Mouse (Mus musculus): ENCODE results near the gene Slc16a1.

Gene Slc16a1

DNA sequence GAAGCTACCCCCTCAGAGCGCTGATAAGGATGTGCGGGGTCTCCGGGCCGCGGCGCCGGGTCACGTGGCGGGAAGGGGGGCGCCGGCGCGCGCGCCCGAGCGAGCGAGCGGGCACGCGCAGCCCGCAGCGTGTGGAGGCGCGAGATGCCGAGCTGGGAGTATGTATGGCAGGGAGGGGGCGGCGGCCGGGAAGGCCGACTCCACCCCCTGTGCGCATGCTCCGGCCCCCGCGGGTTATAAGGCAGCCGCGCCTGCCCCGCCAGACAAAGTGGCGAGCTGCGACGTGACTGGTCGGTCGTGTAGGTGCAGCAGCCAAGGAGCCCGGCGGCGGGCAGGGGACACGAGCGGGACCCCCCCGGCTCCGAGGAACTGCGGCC, at the start of gene Slc16a1:
Gene Slc16a1 (plus strand): TSS at position 266 of the 377 bp plus-strand sequence.
- in situ Hi-C loops (cut with MboI; ENCODE audit: unreplicated experiment in 2 of 2): loop anchor here in 1 of 2 experiments (5.0 kb wide), 2 partner anchors 34 to 66 kb away; no protein-coding TSS in a partner anchor

DNA sequence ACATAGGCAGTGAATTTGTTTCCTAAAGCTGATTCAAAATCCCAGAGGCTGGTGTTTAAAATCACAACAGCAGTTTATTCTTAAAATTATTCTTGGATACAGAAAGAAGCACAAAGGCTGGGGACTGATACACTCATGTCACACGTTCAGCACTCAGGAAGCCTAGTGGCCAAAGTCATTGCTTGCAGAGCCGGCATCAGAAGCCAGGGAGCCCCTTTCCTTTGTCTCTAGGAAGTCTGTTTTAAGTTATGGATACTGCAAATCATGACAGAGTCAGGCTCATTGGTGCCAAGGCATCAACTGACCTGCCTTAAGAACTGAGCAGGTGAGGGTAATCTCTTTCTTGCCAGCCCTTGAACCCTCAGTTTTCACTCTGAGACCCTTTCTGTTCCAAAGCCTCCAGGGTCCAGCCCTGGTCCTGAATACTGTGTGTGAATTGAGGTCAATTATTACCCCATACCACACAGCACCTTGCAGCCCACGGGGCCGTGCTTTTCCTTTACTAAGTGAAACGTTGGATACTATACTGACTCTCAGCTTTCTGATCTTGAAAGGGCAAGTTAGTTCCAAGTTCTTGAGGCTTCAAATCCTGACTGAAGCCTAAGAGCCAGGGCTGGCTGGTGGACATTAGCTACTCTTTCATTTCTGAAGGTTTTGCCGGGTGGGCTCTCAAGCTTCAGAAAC, 41.9 kb upstream of the Slc16a1 start:
- in situ Hi-C loops (cut with MboI; ENCODE audit: unreplicated experiment in 2 of 2): no loop called here

DNA sequence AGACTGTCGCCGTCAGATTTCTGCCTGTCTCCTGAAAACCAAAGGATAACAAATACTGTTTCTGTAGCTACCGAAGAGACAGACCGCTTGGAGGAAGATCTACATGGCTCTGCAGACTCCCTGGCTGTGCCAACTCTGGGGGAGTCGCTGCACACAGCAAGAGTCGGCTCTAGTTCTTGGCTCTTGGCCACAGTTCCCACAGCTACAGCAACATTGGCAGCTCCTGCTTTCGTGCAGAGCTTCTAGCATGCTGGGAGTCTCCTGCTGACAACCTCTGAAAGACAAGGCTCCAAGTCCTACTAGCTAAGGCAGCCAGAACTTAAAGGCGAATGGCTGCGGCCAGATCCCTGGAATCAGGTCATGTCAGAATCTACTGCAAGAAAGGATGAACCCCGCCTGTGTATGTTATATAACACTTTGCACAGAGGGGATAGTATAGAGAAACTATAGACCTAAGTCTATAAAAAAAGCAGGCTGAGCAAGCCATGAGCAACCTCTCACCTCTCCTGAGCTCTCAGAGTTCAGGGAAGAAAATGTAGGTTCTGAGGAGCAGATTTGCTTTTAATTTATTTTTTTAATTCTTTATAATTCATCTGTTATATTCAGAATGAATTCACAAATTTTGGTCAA, 41.2 kb upstream of the Slc16a1 start:
- in situ Hi-C loops (cut with MboI; ENCODE audit: unreplicated experiment in 2 of 2): no loop called here

DNA sequence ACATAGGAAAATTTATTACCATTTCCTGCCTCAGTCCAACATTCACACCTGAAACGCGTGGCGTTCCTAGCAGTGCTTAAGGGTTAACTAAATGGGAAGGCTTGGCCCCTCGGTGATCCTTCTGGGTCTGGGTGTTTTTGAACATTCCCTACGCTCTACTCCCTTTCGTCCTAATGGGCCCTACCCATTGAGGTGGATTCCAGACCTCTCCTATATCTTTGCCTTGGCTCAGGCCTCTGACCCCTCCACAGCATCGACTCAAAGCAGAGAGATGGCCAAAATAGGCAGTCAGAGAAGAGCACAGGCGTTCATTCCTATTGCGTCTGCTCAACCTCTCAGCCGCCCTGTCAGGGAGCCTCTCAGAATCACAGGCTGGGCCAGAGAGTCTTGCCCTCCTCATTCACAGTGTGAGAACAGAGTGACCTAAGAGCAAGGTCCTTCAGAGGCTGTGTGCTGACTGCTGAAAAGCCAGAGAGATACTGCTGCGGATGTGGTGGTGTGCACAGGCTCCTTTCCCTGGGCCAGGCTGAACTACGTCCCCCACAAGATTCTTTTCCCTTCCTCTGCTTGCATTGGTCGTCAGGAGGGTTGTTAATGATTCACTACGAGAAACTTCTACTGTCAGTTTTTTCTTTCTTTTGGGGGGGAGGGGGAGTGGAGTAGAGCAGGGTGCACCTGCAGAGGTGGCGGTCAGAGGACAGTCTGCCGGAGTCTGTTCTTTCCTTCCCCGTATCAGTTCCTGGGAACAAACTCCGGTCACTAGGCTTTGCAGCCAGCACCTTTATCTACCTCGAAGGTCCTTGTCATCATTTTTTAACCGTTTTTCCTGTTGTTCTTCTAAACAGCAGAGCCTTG, 38.9 kb upstream of the Slc16a1 start:
- in situ Hi-C loops (cut with MboI; ENCODE audit: unreplicated experiment in 2 of 2): no loop called here

DNA sequence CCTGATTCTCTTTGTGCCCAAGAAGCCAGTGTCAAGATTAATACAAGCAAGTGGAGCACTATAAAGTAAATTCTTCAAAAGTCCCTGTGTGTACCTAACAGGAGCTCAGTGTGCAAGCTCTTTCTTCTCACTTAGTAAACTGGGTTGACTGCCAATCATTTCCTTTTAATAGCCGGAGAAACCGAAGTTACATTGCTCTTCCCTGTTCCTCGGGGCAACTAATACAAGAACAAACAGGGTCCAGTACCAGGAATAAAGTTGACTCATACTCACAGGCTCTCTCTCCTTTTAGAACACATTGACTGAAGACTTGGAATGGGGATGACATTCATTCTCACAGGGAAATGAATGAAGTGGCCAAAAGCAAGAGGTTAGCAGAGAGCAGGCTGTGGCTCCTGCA, 37.8 kb upstream of the Slc16a1 start:
- in situ Hi-C loops (cut with MboI; ENCODE audit: unreplicated experiment in 2 of 2): no loop called here

DNA sequence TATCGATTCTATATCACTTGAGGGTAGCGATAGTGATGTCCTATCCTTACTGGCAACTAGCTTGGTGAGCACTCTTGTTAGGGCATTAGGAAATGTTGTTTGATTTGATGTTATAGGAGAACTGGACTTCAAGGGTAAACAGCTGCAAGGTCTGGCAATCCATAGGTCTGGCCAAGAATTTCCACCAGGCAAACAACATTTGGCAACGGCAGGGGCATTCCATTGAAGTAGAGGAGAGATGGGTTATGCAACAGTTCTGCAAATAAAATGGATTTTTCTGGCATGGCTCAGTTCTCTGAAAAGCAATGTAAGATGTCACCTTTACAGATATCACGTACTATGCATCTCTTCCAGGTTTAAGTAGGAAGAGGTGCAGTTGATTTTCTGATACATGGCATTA, 36.8 kb upstream of the Slc16a1 start:
- in situ Hi-C loops (cut with MboI; ENCODE audit: unreplicated experiment in 2 of 2): no loop called here

DNA sequence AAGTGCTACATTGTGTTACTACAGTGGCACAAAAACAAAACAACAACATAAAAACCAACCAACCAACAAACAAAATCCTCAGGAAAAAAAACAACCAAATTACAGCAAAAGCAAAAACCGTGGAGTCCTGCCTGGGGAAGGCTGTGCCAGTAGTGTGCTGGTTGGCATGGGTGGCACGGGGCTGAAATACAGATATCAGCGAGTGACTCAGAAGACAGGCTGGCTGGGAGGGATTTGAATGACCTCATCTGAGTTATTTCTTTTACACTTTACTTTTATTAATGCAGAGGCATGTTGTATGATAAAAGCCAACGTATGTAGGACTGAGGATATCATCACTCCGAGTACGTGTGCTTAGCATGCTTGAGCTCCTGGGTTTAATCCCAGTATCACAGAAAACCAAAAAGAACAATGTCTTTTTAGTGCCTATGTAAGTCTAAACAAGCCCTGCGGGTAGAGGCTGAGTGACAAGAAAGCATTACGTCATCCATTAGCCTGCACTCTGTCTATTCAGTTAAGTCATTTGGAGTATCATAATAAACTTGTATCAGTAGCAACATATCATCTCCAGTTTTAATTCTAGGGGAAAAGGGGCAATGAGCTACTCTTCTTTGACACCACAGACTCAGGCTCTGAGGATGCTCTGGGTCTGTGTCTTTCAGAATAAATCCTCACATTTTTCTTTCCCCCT, 28.6 kb upstream of the Slc16a1 start:
- in situ Hi-C loops (cut with MboI; ENCODE audit: unreplicated experiment in 2 of 2): no loop called here

DNA sequence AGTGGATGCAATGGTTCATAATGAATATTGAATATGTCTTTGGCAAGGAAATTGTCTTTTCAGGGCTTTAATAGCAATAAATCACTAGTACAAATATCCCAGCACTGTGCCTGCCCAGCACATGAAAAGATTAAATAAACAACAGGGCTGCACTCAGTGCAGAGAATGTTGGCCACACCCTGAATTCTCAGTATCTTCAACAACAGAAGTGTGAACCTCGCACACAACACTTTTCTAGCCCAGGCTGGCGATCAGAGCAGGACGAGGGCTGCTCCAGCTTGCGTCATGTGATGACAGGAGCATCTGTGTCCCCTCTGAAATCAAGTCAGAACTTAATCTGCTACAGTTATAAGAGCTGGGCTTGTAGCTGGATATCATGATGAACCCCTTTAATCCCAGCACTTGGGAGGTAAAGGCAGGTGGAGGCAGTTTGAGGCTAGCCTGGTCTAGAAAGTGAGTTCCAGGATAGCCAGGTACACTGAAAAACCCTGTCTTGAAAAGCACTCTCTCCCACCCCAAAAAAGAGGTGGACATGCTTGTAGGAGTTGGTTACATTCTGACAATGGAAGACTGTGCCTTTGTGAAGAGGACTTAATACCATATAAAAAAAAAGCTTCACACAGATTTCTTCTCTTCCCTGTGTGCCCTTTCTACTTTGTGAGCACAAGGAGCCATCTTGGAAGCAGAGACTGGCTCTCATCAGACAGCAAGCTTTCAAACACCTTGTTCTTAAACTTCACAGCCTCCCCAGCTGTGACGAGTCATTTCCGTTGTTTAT, 27.8 kb upstream of the Slc16a1 start:
- in situ Hi-C loops (cut with MboI; ENCODE audit: unreplicated experiment in 2 of 2): no loop called here

DNA sequence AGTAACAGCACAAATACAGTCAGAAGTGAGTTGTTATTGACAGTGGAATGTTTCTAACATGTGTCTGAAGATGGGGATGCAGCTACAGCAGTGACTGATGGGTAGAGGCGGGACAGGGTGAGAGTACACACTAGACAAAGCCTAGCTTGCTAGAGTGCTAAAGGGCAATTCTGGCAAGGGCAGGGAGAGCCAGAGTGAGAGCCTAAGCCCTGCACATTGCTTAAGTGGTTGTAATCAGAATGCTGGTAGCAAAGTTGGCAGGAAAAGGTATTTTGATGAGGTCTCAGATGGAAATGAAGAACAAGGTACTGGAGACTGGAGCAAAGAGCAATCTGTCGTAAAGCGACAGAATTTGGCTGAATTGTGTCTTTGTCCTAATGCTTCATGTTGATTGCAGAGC, 26.5 kb upstream of the Slc16a1 start:
- in situ Hi-C loops (cut with MboI; ENCODE audit: unreplicated experiment in 2 of 2): no loop called here

DNA sequence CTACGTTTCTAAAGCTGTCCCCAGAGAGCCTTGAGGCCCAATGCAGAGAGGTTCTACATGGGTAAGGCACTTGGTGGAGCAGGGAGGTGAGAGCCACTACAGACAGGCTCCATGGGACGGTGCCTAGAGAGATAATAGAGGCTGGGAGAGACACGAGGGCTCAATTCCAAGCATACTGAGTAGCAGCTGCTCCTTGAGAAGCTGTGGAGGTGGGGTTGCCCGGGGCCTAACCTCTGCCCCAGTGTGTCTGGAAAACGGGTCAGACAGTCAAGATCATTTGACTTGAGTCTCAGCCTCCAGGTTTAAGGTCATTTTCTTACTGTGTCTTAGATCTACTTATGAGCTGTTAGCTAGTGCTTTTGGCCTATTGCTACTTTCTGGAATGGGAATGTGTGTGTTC, 25.4 kb upstream of the Slc16a1 start:
- in situ Hi-C loops (cut with MboI; ENCODE audit: unreplicated experiment in 2 of 2): no loop called here

DNA sequence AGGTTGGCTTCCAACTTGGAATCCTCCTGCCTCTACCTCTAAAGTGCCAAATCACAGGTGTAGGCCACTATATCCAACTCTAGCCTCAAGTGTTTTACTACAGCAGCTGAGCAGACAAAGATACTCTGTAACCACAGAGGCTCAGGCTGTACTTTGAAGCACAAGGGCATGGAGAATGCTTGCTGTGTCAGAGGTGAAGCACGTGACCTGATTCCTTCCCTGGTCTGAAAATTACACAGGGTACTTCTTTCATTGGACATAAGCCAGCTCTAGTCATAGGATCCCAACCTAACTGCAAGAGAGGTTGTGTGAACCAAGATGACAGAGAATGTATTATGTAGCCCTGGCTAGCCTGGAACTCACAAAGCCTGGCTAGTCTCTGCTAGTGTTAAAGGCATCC, 24.4 kb upstream of the Slc16a1 start:
- in situ Hi-C loops (cut with MboI; ENCODE audit: unreplicated experiment in 2 of 2): no loop called here

DNA sequence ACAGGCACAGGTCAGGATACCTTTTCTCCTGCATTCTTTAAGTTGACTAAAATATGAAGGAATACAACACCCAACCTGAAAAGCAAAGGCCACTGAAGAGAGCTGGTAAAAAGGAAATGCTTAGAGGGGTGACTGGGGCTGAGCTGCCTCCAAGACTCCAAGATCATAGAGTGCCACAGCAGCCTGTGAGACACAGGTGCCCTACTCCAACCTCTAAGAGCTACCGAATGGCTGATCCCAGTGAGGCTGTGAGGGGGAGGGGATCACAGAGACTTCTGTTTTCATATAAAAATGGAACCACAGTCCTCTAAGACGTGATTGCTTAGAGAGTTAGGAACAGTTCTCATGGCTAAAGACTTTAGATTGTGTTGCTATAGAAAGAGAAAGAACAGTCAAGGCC, 23.3 kb upstream of the Slc16a1 start:
- in situ Hi-C loops (cut with MboI; ENCODE audit: unreplicated experiment in 2 of 2): loop anchor here in 1 of 2 experiments (5.0 kb wide), 1 partner anchor 38 kb away; no protein-coding TSS in a partner anchor

DNA sequence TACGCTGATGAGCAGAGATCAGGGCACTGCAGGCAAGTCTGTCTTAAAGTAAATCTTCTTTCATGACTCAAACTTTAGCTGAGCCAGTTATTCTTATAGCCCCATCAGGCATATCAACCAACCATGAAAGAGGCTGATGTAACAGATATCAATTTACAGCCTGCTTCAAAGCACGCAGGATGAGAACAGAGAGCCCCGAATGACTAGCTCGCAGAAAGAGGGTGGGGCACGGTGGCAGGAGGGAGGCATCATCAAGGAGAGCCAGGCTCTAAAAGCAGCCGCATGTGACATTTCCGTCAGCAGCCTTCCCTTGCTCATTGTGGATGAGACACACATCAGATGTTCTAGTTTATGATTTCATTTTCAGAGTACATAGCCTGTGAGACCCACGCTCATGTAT, 22.3 kb upstream of the Slc16a1 start:
- in situ Hi-C loops (cut with MboI; ENCODE audit: unreplicated experiment in 2 of 2): loop anchor here in 1 of 2 experiments (5.0 kb wide), 1 partner anchor 39 kb away; no protein-coding TSS in a partner anchor

DNA sequence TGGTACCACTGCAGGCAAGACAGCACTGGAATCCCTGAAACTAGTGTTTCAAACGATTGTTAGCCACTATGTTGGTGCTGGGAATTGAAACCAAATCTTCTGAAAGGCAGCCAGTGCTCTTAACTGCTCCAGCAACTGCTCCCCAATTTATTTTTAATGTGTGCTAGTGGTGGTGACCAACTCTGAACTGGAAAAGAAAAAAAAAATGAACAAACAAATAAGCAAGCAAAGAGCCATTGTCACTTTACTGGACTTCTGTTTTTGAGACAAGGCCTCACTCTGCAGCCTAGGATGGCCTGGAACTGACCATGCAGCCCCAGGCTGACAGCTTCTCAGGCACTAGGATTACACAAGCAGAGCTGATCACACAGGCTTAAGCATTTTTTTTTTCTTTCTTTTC, 16.6 kb upstream of the Slc16a1 start:
- in situ Hi-C loops (cut with MboI; ENCODE audit: unreplicated experiment in 2 of 2): no loop called here

DNA sequence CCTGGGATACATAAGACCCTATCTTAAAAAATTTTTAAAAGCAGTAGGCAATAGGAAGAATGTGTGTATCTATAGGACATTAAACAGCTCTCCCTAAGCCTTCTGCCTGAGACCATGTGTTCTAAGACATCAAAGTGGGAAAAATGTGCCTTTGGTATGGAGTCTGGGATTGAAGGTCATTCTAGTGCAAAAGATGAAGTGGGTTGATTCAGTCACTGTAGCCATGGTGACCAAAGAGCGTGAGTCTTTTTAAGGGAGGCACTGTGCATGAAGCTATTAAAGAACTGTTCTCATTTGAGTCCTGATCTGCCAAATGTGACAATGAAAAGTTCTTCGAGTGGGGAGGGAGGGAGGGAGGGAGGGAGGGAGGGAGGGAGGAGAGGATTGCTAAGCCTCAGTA, 8.7 kb upstream of the Slc16a1 start:
- in situ Hi-C loops (cut with MboI; ENCODE audit: unreplicated experiment in 2 of 2): no loop called here

DNA sequence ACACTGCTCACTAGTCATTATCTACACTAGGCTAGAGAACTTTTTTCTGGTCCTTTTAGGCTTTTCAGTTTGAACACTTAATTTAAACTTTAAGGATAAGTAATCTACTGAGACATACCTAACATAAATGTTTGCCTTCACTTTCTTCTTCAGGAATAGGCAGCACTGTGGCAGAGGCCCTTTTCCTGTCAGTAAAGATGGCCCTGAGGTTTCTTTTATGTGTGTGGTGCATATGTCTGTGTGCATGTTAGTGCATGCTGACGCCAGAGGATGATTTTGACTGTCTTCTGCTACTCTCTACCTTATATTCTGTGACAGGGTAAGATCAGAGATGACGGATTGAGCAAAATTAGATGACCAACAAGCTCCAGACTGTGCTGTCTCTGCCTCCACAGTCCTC, 7.5 kb upstream of the Slc16a1 start:
- in situ Hi-C loops (cut with MboI; ENCODE audit: unreplicated experiment in 2 of 2): no loop called here

DNA sequence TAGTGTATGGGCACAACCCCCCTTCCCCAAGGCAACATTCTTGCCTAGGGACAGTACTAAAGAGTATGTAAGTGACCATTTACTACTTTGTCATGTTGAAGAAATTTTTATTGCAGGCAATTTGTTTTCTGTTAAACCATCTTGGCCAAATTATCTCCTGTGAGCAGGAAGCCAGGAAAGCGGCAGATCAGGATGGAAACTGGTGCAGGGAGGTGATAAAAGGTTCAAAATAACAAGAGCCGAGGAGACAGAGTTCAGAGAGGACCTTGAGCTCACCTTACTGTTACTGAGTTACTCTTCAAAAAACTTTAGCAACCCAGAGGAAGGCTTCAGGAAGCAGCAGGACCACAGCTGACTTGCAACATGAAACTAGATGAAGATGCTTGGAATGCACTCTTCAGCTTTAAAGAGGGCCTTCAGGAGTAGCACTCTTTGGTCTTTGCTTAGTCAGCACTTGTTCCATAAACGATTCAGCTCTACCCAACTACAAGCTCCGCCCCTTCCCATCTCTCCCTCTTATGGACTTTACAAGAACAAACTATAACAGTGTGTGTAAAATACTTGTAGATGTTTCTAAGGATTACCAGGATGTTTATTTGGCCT, 5.8 kb upstream of the Slc16a1 start:
- in situ Hi-C loops (cut with MboI; ENCODE audit: unreplicated experiment in 2 of 2): no loop called here

DNA sequence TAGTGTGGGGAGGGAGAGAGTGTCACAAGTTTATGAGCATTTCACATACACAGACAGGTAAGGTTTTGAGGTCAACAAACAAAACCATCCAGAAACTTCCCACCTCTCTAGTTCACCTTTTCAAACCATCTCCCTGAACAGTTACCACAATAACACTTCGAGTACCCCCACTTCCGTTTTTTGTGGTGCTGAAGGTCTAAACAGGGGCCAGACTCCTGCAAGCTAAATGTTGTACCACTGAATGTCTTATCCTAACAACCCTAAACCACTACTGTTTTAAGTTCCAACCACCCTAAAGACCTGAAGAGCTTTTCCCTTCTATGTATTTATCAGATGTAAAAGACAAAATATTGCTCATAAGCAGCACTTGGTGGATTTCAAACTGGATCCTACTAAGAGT, 2.0 kb upstream of the Slc16a1 start:
- in situ Hi-C loops (cut with MboI; ENCODE audit: unreplicated experiment in 2 of 2): loop anchor here in 1 of 2 experiments (5.0 kb wide), 2 partner anchors 36 to 64 kb away; no protein-coding TSS in a partner anchor

All from v-Abl transformed pro-B cells (cell line).